Mouse (Mus musculus) embryo, embryonic 10 days (tissue): ENCODE data around the gene Nid2.
A peak's percentile ranks its signal among the peaks of the same experiment; 100 is the strongest.

Experiments
- DNase-seq: peaks from one replicate; pipeline ENCODE4 v3.0.0-alpha.2; 2015; ENCODE audit warnings: low spot score

Nid2 gene

DNA sequence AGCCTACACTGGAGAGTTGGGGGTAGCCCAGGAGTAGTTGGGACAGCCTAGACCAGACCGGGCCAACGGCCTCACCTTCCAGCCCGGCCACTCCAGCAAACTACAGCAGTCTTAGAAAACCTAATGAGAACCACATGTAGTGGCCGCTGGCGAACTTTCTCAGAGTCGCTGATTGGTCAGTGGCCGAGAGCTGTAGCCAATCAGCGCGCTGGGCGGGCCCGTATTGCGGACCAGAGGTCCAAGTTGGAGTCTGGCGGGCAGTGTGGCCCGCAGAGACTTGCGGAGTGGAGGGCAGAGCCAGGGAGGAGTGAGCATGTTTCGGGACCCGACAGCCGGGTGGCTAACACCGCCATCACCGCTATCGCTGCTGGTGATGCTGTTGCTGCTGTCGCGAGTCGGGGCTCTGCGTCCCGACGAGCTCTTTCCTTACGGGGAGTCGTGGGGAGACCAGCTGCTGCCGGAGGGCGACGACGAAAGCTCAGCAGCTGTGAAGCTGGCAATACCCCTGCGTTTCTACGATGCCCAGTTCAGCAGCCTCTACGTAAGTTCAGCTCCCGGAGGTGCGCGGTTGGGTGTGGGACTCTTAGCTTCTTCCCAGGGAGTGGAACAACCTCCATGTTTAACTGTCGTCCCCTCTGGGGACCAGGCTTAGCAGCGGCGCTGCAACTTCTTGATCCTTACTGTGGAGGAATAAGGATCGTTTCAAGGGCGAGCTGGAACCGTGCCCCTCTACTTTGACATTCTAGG is at the start of gene Nid2:
Gene Nid2 (plus strand): TSS at position 241 of the 747 bp plus-strand sequence.
- DNase-seq, result peak; percentile 97

DNA sequence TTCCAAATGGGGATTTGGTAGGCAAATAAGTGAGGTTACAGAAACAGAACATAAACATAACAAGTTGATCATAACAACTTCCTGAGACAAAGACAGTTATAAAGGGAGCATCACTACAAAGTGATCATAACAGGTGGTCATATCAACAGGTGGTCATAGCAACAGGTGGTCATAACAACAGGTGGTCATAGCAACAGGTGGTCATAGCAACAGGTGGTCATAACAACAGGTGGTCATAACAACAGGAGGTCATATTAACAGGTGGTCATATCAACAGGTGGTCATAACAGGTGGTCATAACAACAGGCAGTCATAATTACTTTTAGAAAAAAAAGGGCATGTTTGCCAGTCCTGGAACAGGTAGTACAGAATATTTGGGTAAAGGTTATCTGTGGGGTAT is 49.5 kb upstream of the Nid2 start:
- no peak for DNase-seq

GRCm38 (mm10) chr14:19705649-19706048 is 45.4 kb upstream of the Nid2 start:
- DNase-seq, result peak; percentile 88

GRCm38 (mm10) chr14:19706454-19706853 is 44.6 kb upstream of the Nid2 start:
- DNase-seq, result peak; percentile 86

DNA sequence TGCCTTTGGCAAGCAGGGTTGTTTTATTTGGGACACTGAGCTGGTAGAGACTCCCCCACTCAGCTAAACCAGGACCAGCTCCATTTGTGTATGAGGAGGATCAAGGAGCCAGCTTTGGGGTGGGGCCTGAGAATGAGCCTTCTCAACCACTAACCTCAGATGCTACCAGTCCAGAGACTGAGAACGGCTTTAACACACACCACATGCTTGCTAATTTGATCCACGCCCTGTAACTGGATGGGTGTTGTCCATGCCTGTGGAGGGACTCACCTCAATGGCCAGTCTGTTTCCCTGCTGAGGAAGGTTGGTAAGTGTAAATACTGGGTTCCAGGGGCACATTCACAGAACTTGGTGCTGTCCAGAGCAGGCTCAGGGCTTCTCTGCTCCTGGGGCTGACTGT is 44.1 kb upstream of the Nid2 start:
- DNase-seq, result no peak

- no peak for DNase-seq
Observed at GRCm38 (mm10) chr14:19707721-19708507, 43.2 kb upstream of the Nid2 start.

- DNase-seq, result peak; percentile 51
Observed at GRCm38 (mm10) chr14:19709161-19709560, 41.9 kb upstream of the Nid2 start.

DNA sequence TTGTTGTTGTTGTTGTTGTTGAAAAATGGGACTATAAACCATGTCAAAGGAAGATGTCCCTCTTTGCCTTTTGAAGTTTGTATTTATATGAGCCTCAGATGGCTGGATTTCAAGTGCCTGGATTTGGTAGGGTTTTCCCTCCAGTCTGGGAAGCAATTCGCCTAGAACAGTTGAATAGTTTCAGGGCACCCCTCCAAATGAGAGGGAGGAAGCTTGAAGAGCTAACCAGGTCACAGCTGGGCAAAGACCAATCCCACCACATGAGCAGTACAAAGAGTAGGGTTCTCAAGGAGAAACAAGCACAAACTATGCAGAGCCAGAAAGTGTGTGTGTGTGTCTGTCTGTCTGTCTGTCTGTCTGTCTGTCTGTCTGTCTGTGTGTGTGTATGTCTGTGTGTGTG is 39.3 kb upstream of the Nid2 start:
- DNase-seq, result no peak

- no peak for DNase-seq
Observed at GRCm38 (mm10) chr14:19713067-19713466, 38.0 kb upstream of the Nid2 start.

DNA sequence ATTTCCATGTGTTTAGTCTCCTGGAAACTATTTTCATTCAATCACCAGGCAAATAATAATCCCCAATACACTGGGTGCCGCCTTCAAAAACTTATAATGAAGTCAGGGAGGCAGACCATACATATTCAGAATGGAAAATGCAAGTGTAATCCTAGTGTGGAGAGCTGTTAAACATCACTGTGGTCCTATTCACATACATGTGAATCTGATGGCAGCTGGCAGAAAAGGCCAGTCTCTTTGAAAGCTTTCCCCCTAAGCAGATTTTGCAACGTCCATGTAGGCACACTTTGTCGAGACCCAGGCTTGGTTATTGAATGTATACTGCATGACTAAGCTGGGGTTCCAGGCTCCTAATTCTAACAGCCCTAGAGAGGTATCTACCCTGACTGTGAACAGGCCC is 32.0 kb upstream of the Nid2 start:
- DNase-seq, result no peak

DNA sequence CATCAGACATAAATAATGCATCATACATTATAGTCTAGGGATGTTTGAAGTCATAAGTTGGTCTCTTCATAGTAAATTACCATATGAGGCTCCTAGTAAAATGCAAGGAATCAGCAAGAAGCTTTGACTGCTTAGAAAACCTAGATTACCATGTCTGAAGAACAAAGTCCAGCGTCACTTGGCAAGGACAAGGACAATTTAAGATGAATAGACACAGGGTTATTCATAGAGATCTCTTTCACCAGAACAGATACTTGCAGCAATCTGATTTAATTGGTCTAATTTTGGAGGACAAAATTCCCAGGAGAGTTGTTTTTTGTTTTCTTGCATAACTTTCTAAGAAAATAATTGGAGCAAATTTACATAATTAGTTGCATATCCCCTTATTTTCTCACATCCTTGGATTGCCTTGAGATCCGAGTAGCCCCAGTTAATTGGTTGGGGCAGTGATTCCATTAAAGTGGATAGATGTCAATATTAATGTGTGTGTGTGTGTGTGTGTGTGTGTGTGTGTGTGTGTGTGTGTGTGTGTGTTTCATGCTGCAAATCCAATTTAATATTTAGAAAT is 30.9 kb upstream of the Nid2 start:
- no peak for DNase-seq

DNA sequence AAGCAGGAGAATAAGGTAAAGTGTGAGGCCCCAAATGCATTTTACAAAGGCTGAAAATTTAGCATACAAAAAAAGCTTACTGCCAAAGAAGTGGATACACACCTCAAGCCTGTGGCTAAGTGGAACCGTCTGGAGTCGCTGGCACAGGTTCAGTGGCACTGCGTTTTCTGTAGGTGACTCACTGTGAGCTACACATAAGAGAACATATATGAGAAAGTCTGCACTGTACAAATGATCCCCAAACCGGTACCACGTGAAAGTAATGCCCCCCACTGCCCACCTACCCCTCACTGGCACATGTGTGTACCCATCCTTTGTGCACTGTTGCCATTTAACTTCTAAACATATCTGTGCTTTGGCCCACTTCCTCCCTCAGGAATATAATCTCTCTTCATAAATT is 22.8 kb upstream of the Nid2 start:
- no peak for DNase-seq

DNA sequence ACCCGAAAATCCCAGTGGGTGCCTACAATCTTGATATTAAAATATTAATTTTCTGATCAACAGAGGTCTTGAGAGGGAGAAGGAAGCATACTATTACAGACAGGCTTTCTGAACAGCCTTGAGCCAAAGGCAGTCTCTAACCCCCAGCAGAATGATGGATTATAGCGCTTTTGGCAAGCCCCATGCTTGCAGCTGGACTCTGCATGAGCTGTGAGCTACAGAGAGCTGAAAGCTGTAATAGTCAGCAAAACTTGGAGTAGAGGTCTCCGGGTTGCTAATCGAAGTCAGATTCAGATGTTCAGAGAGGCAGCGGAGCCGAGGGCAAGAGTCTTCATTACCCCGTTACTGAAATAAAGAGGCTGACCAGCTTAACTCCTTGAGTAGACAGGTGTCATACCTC is 22.3 kb upstream of the Nid2 start:
- no peak for DNase-seq

GRCm38 (mm10) chr14:19732097-19732496 is 19.0 kb upstream of the Nid2 start:
- no peak for DNase-seq

DNA sequence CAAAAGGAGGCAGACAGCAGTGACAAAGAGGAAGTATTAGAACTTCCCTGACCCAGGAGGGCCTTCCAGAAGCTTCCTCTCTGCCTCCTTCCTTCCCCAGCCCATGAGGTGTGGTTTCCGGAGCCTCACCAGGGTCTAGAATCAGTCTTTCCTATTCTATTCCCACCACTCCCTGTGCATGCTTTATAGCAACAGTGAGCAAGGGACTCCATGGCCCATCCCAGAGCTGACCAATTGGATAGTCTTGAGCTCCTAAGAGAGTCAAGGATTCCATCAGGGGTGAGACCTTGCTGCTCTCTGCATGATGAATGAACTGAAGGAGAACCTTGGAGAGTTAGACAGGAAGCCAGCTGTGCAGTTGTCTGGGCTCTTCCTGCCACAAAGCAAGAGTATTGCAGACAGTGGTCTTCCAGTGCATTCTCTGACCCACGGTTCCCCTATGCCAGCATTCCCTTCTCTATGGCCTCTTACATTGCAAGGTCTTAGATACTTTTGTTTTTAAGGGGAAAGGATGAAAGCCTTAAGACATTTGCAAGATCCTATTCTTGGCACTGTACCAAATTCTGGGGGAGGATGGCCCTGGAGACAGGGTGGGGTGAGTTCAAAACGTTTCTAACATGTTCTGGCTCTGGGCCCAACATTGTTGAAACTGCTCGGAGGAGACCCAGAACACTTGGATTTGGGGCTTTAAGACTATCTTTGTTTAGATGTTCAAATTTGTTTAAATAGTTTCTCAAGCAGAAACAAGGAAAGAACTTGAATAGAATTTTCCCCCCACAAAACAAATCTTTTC is 17.4 kb upstream of the Nid2 start:
- DNase-seq, result no peak

DNA sequence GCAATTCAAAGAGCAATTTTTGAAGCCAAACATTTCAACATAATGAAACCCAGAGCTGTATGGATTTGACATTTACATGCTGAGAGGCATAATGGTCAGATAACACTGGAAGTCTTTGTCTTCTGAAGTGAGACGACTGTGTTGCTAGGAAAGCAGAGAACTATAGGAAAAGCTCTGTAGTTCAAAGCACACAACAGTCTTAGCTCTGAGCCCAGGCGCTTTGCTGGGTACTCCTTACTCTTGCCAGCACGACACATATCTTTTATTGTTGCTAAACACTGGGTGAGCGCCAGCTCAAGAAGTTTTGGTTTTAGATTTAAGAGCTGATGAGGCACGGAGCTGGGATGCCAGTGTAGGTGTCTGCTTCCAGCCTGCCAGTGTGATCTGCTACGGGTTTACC is 15.8 kb upstream of the Nid2 start:
- DNase-seq, result peak; percentile 6

DNA sequence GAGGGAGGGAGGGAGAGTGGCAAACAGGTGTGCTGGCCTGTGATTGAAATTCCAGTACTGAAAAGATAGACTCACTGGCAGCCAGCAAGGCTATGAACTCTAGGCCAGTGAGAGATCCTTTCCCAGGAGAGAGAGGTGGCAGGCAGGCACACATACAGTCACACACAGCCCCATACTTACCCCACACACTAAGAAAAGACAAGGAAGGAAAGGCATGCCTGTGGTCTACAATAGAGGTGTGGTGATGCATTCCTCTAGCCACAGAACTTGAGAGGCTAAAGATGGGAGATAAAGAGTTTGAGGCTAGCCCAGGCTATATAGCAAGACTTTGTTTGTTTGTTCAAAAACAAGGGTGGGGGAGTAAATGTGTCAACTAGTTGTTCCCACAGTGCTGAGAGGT is 13.5 kb upstream of the Nid2 start:
- no peak for DNase-seq

GRCm38 (mm10) chr14:19738094-19738843 is 12.8 kb upstream of the Nid2 start:
- DNase-seq, result no peak

GRCm38 (mm10) chr14:19739416-19740146 is 11.5 kb upstream of the Nid2 start:
- DNase-seq, result no peak

DNA sequence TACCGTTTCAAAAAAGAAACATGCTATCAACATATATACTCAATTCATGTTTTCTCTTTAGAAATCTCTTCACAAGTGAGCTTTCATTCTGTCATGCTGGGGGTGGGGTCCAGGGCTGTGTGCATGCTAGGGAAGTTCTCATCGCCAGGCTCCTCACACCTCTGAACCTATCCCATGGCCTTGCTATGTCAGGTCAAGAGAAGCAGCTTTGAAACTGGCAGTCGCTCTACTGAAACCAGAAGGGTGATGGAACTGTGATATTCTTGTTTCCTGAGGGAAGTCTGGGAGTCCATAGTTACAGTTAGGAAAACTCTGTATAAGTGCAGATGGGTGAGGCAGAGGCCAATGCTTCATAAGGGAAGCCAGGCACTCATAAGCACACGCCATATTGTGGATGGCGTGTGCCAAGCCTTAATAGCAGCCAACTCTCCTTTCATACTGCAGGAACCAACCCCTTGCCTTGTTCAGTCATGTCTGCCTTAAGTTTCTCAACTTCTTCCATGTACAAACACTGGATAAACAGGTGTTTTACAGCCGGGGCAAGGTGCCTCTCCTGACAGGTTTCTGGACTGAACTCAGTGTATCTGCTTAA is 10.8 kb upstream of the Nid2 start:
- DNase-seq, result no peak

DNA sequence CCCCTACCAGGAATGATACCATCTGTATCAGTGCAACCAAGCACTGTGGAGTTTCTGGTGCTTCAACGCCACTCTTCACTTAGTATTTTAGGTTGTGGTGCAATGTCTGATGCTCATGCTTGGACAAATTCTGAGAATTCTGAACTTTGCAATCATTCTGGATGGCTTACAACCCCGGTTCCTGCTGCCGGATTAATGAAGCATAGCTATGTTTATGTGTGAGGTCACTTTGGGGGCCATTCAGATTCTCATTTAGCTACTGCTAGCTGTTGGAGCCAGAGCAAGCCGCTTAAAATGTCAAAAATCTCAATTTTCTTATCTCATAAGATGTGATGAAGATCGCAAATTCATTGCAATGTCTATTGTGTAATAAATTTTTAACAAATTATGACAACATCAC is 6.2 kb upstream of the Nid2 start:
- no peak for DNase-seq
